Mouse (Mus musculus): ENCODE results near the gene Scamp4. TPM values are rescaled to one million over a fixed set of nuclear protein-coding genes. Genes with fewer than 3 reads are reported as not detected.

The Scamp4 gene
- 44.2 and 50.5 TPM in 2 replicates for total RNA-seq (2021)
- long read RNA-seq, experiment 1, transcript Scamp4-201 (7 exons, 1,804 nt), result major isoform, 99 of 140 reads
- long read RNA-seq, experiment 1, partial matches to known transcripts, result 12 of 140 reads
- long read RNA-seq, experiment 1, other reads (novel, unspliced or antisense), result 20 of 140 reads
- long read RNA-seq, experiment 2, transcript Scamp4-201 (7 exons, 1,804 nt), result major isoform, 58 of 77 reads
- long read RNA-seq, experiment 2, partial matches to known transcripts, result 6 of 77 reads
- long read RNA-seq, experiment 2, other reads (novel, unspliced or antisense), result 9 of 77 reads

DNA sequence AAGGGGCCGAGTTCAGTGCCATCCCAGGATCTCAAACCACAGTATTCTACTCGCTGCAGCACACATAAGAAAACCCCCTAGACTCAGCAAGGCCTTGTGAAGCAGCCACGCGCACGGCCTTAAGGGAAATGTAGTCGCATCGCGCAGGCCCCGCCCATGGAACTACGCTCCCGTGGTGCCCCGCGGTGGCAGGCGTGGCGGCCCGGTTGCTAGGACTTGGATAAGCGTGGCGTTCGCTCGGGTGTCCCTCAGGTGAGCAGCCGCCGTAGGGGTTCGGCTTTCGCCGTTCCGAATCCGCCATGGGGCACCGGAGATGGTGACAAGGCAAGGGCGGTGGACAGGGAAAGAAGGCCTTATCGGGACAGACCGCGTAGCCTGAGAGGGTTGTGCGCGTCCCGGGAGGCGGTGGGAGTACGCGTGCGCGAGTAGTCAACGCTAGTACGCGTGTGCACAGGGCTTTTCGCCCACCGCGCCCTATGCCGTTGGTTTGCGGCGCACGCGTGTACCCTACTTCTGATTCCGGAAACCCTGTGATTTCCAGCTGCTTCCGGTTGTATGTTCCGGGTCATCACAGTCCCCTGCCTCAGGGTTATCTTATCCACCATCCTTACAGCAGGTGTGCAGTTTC, at the start of gene Scamp4, which contains the start of gene Adat3:
TSS of gene Scamp4 (plus strand) at position 175 of the 628 bp plus-strand sequence.
TSS of gene Adat3 (plus strand) at position 183 of the 628 bp plus-strand sequence.
- DNase-seq, result peak; percentile 96

DNA sequence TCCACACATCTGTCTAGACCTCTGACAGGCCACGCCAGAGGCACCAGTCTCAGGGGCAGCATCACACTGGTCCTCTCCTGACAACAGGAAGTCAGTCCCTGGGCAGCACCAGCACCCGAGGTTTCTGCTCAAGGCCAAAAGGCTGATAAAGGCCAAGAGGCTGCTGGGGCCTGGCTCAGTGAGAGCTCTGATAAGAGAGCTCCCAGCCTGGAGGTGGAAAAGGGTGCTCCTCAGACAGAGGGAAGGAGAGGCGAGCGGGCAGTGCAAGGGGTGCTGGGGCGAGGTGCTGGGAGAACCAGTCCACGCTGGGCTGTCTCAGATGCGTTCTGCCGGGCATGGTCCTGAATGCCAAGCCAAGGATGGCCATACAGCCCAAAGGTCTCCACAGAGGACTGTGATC, 49.1 kb upstream of the Scamp4 start:
- no peak for DNase-seq

DNA sequence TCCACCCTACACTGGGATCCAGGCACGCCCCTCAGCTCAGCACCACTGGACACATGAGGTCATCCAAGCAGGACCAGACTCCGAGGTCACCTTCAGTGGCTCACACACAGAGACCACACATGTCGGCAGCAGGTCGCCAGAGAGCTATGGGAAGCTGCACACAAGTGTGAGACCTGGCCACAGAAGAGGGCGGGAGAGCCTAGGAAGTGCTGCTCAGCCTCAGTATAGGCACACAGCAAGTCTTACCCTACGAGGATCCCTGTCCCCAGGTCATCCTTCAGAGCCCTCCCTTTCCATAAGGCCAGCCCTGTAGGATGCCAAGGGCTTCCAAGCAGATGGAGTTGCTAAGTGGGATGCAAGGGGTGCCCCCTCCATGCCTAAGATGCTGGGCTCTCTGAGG, 48.7 kb upstream of the Scamp4 start:
- no peak for DNase-seq

DNA sequence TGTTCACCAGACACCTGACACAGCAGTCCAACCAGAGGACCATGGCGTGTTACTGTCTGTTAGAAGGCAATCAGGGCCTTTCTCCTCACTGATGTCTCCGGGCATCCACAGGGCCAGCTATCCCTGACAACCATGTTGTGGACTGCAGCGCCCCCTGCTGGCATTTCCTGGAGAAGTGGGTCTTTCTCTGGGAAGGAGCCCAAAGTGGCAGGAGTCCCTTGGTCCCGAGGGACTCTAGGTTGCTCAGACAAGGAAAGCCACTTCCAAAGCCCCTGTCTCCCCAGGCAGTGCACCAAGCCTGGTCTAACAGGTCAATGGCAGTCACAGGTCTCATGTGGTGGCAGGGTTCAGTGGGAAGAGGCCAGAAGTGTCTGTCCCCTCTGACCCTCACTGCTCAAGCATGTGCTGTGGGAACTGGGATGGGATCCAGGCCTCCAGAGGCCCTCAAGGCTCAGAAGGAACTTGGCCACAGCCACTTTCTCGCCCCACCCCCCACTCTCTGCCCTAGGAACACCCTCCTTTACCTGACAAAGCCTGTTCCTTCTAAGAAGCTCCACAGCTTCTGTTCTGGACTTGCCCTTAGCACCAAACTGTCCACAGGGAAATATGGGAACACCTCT, 45.2 kb upstream of the Scamp4 start:
- peak; percentile 94 for DNase-seq

DNA sequence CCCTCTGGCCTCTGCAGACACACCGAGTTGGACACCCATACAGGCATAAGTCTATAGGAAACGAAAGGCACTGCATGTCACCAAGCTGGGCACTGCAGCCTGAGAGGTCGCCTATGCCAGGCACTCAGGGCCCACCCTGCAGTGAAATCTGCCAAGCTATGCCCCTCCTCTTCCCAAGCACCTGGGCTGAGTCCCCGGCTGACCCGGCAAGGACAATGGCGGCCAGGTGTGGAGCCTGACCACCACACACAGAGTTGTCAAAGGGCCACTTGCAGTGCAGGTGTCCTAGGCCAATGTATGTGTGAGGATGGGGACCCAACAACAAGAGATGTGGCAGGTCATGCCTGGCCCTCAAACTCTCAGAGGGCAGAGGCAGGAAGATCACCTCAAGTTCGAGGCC, 43.2 kb upstream of the Scamp4 start:
- no peak for DNase-seq

DNA sequence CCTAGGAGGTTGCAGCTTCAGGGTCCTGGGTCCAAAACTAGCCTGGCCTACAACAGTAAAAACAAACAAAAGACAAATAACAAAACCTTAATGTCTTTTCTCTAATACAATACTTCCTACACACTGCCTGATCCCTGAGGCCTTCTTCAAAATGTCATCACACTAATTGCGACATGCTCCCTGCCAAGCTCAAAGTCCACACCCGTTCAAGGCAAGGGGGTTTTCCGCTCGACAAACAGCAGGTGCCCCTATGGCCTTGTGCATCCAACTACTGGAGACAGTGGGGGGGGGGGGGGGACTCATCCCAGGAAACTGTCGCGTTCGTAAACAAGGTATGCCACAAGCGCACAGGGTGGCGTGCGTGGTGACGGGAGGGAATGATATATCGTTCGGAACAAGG, 42.1 kb upstream of the Scamp4 start:
- DNase-seq, result no peak

DNA sequence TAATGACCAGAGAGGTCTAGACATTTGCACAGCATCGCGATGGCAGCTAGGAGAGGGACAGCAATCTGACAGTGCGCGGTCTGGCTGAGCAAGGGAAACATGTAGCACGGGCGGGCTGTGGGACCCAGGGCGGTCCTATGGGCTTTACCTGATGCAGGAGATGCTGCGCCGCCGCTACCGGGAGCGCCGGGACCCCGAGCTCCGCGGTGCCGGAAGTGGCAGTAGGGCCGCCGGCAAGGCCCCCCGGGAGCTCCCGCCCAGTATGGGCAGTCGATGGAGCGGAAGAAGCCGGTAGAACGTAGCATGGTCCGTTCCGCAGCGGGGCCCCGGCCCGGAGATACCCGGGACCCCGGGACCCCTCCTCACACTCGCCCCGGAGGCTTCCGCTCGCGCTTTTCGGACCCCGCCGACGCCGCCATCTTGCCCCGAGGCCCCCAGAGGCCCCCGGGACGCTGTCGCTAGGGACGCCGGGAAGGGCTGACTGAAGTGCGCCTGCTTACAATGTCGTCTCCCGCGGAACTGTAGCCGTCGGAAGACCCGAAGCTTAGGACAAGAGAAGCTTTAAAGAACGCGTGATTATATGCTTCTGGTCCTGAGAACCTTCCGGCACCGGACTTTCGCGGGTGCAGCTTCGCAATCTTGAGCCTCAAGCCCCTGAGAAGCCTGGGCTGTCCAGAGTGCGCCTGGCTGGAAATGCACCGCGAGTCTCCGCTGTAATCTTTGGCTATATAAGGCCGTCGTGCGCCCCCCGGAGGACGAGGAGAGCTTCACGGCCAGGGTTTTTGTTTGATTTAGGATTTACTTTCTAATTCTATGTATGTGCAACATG, 41.3 kb upstream of the Scamp4 start, which contains the start of gene Rexo1:
TSS of gene Rexo1 (minus strand) at position 445 of the 829 bp plus-strand sequence.
- DNase-seq, result peak; percentile 96

DNA sequence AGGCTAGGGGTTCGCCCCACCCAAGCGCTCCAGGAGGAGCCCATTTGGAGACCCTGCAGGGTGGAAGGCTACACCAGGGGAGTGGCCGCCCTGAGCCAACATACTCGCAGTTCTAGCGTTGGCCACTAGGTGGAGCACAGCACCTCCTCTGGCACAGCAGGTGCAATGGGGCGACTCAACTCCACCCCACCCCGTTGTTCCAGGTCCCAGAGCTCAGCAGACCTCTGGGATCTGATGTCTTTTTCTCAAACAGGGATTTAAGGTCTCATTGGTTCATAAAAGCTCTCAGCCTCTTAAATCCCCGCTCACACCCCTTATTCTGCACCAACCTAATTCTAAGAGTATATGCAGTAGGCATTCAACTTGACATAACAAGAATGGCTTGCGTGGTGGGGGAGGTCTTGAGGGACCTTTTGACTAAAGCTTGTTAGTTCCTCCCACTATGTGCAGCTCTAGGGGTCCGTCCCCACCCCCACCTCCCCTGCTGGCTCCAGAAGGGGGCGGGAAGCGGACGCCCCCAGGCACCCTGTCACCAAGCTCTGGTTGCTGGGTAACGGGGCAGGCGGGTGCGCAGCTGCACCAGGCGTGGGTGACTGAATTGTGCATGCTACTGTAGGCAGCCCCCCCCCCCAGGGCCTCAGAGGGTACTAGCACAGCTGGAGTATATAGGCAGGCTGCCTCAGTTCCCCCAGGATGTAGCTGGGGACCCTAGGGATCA, 36.1 kb upstream of the Scamp4 start:
- peak; percentile 91 for DNase-seq

DNA sequence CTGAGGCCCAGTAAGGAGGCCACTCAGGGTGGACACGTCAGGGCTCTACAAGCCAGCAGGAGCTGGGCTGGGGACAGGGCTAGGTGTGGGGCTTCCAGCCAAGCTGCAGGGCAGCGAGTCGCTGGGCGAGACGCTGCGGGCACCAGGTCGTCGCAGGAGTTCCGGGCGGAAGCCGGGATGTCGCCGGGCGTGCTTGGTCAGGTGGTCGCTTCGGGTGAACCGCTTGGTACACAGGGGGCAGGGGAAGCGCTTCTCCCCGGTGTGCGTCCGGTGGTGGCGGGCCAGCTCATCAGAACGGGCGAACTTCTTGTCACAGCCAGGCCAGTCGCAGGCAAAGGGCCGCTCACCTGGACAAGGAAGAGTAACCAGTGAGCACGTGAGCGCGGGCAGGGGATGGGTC, 33.8 kb upstream of the Scamp4 start:
- DNase-seq, result no peak

DNA sequence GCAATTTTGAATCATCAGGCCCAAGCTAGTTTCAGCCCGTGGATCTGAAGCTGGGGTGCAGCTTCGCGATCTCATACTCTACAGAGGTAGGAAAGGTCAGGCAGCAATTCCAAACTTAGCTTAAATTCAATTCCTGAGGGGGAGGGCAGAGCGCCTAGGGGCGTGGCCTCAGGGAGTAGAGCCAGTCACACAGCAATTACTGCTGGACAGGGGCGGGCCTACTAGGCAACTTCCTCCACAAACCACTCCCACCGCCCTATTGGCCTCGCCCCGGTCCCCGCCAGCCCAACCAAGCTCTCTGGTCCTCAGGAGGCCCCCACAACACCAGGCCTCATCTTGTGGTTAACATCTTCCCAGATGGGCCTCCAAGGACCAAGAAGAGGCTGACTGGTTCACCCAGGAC, 33.0 kb upstream of the Scamp4 start:
- peak; percentile 89 for DNase-seq

DNA sequence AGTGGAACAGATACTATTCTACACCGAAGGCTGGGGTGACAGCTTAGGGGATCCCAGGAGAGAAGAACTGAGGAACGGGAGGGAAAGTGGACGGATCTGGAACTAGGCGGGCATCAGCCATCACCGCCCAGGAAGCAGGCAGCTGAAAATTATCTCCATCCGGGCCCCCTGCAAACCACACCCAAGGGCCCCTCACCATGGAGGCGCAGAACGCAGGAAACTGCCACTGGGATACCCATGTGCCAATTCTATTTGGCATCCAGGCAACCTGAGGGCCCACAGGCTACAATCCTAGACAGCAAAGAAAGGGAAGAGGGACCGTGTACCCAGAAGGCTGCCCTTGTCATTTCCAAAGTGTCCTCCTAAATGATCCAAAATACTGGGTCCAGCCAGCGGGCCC, 32.3 kb upstream of the Scamp4 start:
- no peak for DNase-seq

DNA sequence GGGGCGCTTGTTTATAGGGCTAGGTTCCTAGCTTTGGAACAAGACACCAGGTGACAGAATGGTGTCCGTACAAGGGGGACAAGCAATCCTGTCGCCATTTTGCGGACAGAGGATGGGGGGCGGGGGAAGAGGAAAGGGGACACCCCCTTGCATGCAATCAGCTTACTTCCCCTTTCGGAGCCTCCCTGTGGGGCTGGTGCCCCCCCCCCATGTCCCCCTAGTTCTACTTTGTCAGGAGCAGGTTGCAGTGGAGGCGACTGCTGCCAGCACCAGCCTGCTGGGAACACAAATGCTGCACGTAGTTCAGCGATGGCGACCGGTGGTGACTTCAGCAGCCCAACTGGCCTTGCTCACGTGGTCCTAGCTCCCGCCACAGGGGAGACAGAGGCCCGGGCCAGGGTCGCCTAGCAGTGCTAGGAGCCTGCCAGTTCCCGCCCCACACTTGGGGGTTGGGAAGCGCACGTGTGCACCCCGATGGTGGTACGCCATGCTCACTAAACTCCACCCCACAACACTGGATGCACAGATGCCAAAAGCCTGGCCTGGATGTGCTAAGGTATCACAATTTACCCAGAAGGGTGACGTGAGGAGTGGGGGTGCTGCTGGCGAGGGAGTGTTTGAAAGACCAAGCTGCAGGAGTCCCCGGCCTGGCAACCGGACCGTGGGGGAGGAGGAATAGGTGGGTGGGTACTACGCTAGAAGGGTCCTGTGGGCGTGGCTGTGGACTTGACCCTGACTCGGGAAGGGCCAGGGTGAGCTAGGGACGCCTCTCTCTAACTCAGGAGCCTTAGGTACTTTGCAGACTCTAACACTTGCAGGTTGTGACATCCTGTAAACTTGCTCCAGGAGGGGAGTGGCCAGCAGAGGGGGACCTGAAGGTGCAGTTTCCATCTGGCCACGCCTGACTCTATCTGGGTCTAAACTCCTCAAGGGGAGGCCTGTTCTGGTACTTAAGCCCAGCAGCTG, 31.5 kb upstream of the Scamp4 start:
- no peak for DNase-seq

DNA sequence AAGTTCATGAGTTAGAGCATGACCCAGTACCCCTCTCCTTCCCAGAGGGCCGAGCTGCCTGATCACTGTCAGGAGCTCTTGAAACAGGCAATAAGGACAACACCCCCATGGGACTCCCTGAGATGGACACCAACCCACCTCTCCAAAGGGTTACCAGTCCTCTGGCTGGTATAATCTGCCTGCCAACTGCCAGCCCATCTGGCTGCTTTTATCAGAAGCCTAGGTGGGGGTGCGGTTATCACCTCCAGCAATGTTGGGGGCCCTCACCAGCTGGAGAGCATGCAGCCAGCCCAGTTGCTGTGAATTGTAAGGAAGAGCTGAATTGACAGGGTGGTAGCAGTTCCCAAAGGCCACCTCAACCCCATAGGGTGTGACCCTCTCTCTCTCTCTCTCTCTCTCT, 30.2 kb upstream of the Scamp4 start:
- DNase-seq, result no peak

DNA sequence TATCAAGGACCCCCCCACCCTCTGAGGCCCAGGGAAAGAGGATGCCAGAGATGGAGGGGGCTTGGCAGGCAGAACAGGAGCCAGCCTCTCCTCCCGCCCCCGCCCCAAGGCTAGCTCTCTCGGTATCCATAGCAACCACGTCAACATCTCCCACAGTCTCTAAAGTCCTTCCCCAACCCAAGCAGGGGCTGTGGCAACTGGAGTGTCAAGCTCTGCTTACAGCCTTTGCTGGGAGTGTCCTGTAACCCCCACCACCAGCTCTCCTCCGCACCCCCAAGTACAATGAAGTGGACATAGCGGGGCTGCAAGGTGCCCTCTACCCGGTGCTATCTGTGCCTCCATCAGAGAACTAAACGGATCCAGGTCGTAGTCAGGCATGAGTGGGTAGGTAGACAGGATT, 28.7 kb upstream of the Scamp4 start:
- DNase-seq, result no peak

DNA sequence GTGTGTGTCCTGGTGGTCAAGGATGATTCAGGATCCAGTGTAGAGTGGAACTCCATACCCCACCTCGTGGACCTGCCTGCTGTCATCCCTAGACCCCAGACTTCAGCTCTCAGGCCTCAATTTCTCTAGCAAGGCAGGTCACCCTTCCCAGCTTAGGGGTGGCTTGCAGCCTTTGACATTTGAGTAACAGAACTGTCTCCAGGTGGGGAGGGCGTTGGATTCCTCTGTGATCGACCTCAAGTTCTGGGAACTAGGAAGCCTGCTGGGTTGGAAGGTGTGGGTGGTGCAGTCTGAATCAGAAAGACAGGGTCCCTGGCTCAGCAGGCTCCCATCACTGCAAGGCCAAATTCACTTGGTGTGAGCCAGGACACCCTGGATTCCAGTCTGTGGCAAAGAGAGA, 27.8 kb upstream of the Scamp4 start:
- no peak for DNase-seq

DNA sequence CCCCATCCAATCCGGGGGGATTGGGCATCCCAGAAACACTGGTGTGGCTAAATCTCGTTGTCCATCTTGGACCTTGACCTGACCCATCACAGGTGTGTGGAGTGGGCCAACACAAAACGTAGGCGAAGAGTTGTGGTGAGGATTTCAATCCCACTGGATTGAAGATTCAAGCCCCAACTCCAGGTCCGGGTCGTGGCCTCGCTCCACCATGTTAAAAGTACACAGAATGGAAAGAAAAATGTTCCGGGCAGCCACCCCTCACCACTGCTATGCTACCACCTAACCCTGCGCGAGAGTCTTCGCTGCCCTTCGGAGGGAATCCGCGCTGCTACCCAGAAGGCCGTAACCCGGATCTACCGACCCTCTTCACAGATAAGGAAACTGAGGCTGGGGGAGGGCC, 26.7 kb upstream of the Scamp4 start:
- no peak for DNase-seq

DNA sequence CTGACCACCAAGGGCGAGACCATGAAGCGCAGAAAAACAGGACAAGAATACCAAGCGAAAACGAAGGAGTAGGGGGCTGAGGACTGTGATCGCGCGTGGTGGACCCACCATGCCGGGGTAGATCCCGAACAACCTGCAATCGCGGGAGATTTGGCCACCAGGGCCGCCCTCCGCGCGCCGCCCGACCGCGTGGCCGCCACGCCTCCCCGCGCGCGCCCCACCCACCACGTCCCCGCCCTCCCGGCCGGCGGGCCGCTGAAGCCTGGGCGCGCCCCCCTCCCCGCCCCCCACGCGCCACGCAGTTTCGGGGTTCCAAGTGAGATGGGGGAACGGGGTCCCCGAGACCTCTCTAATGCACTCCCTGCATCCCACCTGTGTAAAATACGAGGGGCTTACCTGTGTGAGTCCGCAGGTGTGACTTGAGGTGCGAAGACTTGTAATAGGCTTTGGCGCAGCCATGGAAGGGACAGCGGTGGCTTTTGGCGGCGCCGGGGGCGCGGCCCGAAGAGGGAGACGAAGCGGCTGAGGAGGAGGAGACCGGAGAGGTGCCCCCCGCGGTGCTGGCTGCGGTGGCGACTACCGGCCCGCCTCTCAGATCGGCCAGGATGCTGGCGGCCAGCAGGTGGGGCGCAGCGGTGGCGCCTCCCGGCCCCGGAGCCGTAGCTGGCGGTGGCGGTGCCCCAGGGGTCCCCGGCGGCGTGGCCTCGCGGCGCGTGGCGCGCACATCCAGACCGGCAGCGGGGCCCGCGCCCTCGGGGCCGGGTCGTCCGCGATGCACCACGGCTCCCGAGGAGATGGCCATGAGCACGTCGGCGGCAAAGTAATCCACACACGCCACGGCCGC, 26.1 kb upstream of the Scamp4 start:
- DNase-seq, result peak; percentile 84

DNA sequence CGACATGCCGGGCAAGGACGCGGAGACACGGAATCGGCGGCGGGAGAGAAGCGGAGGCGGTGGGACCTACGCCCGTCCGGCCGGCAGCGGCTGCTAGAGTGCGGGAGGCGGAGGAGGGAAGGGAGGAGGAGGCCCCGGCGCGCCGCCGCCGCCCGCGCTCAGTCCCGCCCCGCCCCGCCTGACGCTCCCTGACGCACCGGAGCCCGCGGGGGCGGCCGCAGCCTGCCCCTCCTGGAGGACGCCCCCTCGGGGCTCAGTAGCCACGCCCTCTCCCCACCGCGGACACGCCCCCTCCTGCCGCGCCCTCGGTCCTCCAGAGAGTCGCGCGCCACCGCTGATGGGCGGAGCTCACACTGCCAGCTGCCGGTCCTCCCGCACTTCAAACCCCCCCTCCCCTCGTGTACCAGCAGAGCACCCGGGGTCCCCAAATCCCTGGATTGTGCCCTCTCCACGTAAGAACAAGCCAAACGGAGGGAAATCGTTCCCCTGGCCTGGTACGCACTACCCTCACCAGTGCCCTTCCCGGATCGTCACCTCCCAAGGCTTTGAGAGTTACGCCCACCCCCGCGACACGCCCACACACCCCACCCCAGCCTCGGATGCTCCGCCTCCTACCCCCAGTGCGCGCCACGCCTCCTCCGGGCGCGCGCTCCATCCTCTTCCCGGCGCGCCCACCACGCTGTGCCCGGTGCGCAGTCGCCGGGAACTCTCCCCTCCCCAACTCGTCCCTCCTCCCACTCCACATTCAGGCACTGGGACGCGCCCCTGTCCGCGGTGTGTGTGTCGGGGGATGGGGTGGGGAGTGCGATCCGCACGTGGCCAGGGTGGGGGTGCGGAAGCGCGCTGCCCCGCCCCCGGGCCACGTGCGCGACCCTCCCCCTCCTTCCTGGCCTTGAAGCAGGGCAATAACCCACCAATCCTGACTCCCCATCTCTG, 25.2 kb upstream of the Scamp4 start, which contains the start of gene Klf16:
TSS of gene Klf16 (minus strand) at position 127 of the 936 bp plus-strand sequence.
- peak; percentile 100 for DNase-seq
